Mouse (Mus musculus) liver, embryonic 12.5 days (tissue): ENCODE data around the gene Ghrh. TPM values are rescaled to one million over a fixed set of nuclear protein-coding genes. Genes with fewer than 3 reads are reported as not detected.

Experiments used
- ATAC-seq: fragments of 200-750 bp; cut with Nextera tagmentation; 2 replicates; pipeline ENCODE4 v1.8.0; 2017; ENCODE audit warnings: moderate number of reproducible peaks, mild to moderate bottlenecking, moderate library complexity
- H3K27ac ChIP-seq: fragments of 300-500 bp; sonication (generic); 2 replicates; pipeline ENCODE4 v1.5.1; 2016; ENCODE audit warnings: mild to moderate bottlenecking
- H3K27me3 ChIP-seq: fragments of 300-500 bp; sonication (generic); replicated peaks from 2 replicates; pipeline ENCODE4 v1.6.1; 2016; ENCODE audit warnings: mild to moderate bottlenecking, moderate library complexity
- H3K36me3 ChIP-seq: fragments of 300-500 bp; sonication (generic); 2 replicates; pipeline ENCODE4 v1.6.1; 2016; ENCODE audit warnings: mild to moderate bottlenecking, moderate library complexity
- H3K4me1 ChIP-seq: fragments of 300-500 bp; sonication (generic); 2 replicates; pipeline ENCODE4 v1.6.1; 2016
- H3K4me2 ChIP-seq: fragments of 300-500 bp; sonication (generic); 2 replicates; pipeline ENCODE4 v1.6.1; 2016; ENCODE audit warnings: mild to moderate bottlenecking, moderate library complexity
- H3K4me3 ChIP-seq: fragments of 300-500 bp; sonication (generic); 2 replicates; pipeline ENCODE4 v1.5.1; 2016; ENCODE audit warnings: mild to moderate bottlenecking, moderate library complexity
- H3K9ac ChIP-seq: fragments of 300-500 bp; sonication (generic); 2 replicates; pipeline ENCODE4 v1.6.1; 2016; ENCODE audit warnings: mild to moderate bottlenecking, moderate library complexity
- H3K9me3 ChIP-seq: fragments of 300-500 bp; sonication (generic); replicated peaks from 2 replicates; pipeline ENCODE4 v1.6.1; 2016; ENCODE audit warnings: mild to moderate bottlenecking, moderate library complexity
- WGBS: fragments of 180-500 bp; shearing (Covaris S2); methylation state at CpG from one replicate; pipeline ENCODE4 v1.1.7; 2016; ENCODE audit not compliant: insufficient replicate concordance; 5-methylcytosine and 5-hydroxymethylcytosine counted together
- polyA plus RNA-seq: library from polyadenylated mRNA; unstranded; fragments of >200 nt; fragmentation: Nextera tagmentation; extraction: Ambion mirVana; gene quantifications from 2 replicates; pipeline ENCODE4 v1.2.1, GENCODE M21; 2016

The Ghrh gene
- polyA plus RNA-seq, 1 experiment from 2014 or later = not detected

DNA sequence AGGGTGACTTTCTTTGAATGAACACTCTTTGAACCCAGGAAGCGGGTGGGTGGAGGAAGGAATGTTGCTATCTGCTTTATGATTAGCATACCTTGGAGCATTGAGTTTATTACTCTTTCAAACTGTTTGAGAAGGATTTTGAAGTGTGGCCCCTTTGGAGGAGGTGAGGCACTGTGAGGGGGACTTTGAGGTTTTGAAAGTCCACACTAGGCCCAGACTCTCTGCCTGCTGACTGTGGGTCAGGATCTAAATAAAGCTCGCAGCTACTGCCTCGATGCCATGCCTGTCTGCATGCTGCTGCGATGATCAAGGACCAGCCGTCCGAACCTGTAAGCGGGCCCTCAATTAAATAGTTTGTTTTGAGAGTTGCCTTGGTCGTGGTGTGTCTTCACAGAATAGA lies 27.7 kb upstream of the Ghrh start:
- Histone ChIP-seq H3K27ac (no peak overlapping the region), H3K27me3 (no peaks in the 10 kb centered on the region), H3K9ac (no peak overlapping the region), H3K9me3 (no peaks in the 10 kb centered on the region), H3K36me3 (peaks cover 29% of the 10 kb centered on the region), H3K4me1 (peaks cover 28% of the 10 kb centered on the region; the same call in 1 of the 2 replicates), H3K4me3 (no peak overlapping the region), H3K4me2 (no peak overlapping the region)
- 81% methylated on average over 8 of the region's 8 CpGs for WGBS
- ATAC-seq = no peak

DNA sequence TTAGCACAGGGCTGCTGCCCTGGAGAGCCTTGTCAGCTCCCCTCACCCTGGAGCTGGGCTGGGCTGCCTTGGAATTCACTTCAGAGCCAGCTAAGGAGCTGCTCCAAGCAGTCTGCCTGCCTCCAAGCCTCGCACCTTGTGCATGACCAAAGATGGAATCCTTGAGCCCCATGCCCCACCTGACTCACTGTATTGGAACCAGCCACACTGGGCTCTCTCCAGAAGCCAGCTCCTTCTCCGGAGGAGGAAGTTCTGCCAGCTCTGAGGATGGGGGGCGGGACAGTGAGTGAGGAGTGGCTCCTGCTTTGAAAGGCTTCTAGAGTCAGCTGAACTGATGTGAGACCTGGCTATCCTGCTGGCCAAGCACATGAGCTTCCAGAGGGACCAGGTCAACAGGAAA lies 26.4 kb upstream of the Ghrh start:
- no peak overlapping the region for H3K9ac ChIP-seq
- no peaks in the 10 kb centered on the region for H3K9me3 ChIP-seq
- peaks cover 34% of the 10 kb centered on the region for H3K4me1 ChIP-seq
- H3K27me3 ChIP-seq = no peaks in the 10 kb centered on the region
- H3K27ac ChIP-seq = no peak overlapping the region
- H3K4me2 ChIP-seq = no peak overlapping the region
- no peak overlapping the region for H3K4me3 ChIP-seq
- no peak for ATAC-seq
- WGBS = 58% methylated on average over 3 of the region's 3 CpGs
- H3K36me3 ChIP-seq = peaks cover 18% of the 10 kb centered on the region

DNA sequence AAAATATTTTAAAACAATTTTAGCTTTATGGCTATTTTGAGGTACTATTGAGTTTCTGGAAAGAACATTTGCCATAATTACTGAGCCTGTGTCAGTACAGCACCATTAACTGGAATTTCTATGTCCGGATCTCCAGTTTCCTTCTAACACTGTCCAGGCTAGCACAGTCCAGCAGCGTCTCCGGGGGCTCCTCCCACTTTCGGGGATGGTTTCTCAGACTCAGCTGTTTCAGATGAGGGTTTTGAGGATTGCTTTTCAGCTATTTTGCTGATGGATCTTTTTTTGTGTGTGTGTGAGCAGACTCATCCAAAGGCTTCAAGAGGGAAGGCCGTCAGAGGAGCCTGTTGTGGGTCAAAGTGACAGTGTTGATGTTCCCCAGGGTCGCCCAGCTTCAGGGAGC lies 24.4 kb upstream of the Ghrh start:
- no peak overlapping the region for H3K4me3 ChIP-seq
- H3K36me3 ChIP-seq = peaks cover 18% of the 10 kb centered on the region
- no peak overlapping the region for H3K27ac ChIP-seq
- ATAC-seq = no peak
- no peak overlapping the region for H3K4me2 ChIP-seq
- no peaks in the 10 kb centered on the region for H3K9me3 ChIP-seq
- H3K27me3 ChIP-seq = no peaks in the 10 kb centered on the region
- 70% methylated on average over 6 of the region's 6 CpGs for WGBS
- H3K9ac ChIP-seq = no peak overlapping the region
- H3K4me1 ChIP-seq = peaks cover 38% of the 10 kb centered on the region

DNA sequence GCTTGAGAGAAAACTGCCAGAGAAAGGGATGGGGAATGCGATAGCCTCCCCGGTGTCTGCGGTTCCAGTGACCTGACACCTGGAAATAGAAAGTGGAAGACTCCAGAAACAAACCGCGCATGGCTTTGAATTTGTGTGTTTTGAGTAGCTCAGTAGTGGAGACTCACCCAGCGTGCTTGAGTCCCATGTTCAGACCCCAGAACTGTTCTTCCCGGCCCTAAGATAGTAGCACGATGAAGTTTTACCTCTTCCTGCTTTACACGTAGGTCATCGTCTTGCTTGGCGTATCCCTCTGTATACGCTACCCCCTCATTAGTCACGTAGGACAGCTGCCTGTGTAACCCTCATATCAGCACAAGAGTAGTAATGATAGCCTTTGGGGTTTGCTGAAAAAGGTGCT lies 20.7 kb upstream of the Ghrh start:
- peaks cover 25% of the 10 kb centered on the region for H3K4me1 ChIP-seq
- H3K36me3 ChIP-seq = peaks cover 4% of the 10 kb centered on the region; the same call in 1 of the 2 replicates
- ATAC-seq = peak; percentile 45
- H3K9me3 ChIP-seq = no peaks in the 10 kb centered on the region
- peak overlapping the region; percentile 84 for H3K9ac ChIP-seq
- peak overlapping the region; percentile 98 for H3K27ac ChIP-seq
- H3K27me3 ChIP-seq = no peaks in the 10 kb centered on the region
- WGBS = 2% methylated on average over 13 of the region's 13 CpGs
- peak overlapping the region; percentile 80 for H3K4me3 ChIP-seq
- peak overlapping the region; percentile 70 for H3K4me2 ChIP-seq

DNA sequence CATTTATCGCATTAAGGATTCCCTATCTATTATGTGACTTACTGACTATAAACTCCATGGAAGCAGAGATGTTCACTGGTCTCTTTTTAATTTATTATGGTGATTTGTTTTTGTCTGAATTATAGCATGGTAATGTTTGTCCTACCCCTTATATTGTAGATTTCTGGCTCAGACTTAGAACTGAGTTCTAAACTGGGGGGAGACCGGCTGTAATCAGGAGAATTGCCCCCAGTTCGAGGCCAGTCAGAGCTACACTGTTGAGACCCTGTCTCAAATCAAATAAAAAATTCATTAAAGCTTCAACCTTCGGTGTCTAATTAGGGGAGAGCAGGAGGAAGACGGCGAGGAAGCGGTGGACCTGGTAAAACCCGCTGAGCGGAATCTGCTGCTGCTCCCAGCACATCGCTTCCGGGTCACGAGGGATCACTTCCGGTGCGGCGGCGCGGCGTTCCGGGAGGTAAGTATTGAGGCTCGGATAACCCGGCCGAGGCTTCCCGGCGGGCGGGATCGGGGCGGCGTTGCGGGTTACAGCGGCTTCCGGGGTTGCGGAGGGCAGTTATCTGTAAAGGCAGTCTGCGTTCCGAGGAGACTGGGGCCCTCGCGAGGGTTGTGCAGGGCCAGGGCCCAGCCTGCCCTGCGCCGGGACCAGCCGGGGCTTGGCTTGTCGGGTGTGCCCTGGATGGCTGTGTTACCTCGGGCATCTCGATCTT lies 20.0 kb upstream of the Ghrh start, which contains the start of gene Manbal:
Gene Manbal (plus strand): TSS at position 411 of the 710 bp plus-strand sequence.
- H3K27ac ChIP-seq = peak within 1 kb of the TSS; percentile 98
- 4% methylated on average over 42 of the region's 42 CpGs for WGBS
- H3K27me3 ChIP-seq = no peaks in the 10 kb centered on the region
- peak within 1 kb of the TSS; percentile 84 for H3K9ac ChIP-seq
- H3K4me2 ChIP-seq = peak within 1 kb of the TSS; percentile 70
- no peaks in the 10 kb centered on the region for H3K9me3 ChIP-seq
- peaks cover 23% of the 10 kb centered on the region for H3K4me1 ChIP-seq
- peak; percentile 95 for ATAC-seq
- H3K4me3 ChIP-seq = peak within 1 kb of the TSS; percentile 80
- no peaks in the 10 kb centered on the region for H3K36me3 ChIP-seq

DNA sequence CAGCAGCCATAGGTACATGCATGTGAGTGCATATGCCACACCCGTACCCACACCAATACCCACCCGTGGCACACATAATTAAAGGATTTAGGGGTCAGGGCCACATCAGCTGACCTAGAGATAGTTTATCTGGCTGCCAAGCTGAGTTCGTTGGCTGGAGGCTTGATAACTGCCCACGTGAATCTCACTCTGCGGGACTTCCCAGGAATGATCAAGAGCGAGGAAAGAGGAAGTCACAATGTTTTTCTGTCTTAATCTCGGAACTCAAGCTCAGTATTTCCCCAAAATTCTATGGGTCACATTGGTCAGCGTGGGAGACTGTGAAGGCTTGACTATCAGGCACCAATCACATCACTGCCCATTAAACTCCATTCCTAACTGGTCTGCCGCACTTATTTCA lies 19.5 kb upstream of the Ghrh start:
- Histone ChIP-seq H3K27ac (peak overlapping the region; percentile 98), H3K9ac (peak overlapping the region; percentile 84), H3K27me3 (no peaks in the 10 kb centered on the region), H3K36me3 (no peaks in the 10 kb centered on the region), H3K4me2 (peak overlapping the region; percentile 70), H3K4me1 (peaks cover 23% of the 10 kb centered on the region), H3K4me3 (peak overlapping the region; percentile 80), H3K9me3 (no peaks in the 10 kb centered on the region)
- ATAC-seq = no peak
- 34% methylated on average over 9 of the region's 9 CpGs for WGBS

DNA sequence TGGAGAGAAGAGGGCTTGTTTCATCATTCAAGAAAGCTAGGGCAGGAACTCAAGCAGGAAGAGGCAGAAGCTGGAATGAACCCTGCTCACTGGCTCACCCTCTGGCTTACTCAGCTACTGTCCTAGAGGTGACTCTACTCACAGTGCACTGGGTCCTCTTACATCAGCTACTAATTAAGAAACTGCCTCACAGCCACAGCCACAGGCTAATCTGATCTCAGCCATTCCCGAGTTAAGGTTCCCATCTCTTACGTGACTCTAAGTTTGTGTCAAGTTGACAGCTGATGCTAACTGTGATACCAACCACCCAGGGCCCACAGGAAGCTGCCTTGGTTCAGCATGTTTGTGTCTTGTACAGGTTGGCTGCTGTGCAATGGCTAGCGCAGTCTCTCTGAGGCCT lies 15.7 kb upstream of the Ghrh start:
- H3K4me3 ChIP-seq = no peak overlapping the region
- H3K9me3 ChIP-seq = no peaks in the 10 kb centered on the region

DNA sequence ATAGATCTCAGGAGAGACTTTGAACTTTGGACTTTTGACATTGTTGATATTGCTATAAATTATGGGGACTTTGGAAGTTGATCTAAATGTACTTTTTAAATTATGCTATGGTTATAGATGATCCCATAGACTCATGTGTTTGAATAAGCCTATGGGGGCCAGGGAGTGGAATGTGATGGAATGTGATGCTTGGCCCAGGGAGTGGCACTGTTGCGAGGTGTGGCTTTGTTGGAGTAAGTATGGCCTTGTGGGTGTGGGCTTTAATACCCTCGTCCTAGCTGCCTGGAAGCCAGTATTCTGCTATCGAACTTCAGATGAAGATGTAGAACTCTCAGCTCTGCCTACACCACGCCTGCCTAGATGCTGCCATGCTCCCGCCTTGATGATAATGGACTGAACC lies 12.7 kb upstream of the Ghrh start:
- no peak overlapping the region for H3K9ac ChIP-seq

More for the DNA sequence above, 15.7 kb upstream of the Ghrh start:
- H3K9ac ChIP-seq = no peak overlapping the region
- ATAC-seq = no peak
- H3K27ac ChIP-seq = no peak overlapping the region
- H3K4me1 ChIP-seq = peaks cover 10% of the 10 kb centered on the region
- H3K36me3 ChIP-seq = no peaks in the 10 kb centered on the region
- H3K4me2 ChIP-seq = no peak overlapping the region
- no peaks in the 10 kb centered on the region for H3K27me3 ChIP-seq
- 45% methylated on average over 3 of the region's 3 CpGs for WGBS

DNA sequence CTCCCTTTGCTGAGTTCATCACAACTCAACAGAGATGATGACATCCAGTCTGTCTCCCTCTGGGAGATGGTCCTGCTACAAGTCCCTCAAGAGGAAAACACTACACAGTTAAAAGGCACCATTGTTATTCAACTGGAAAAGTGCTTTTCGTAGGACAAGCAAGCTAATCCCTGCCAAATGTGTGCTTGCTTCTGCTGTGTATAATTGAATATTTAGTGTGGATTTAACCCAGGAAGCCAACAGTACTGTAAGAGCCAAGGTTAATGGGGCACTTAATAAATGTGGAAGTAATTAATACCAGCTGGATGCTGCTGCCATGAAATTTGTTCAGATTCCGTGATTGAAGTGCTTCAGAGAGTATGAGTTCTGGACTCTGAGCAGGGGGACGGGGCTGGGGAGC lies 6.8 kb upstream of the Ghrh start:
- Histone ChIP-seq H3K4me3 (no peak overlapping the region), H3K9ac (no peak overlapping the region), H3K4me2 (no peak overlapping the region), H3K9me3 (0 out of 2 replicates have a peak, but pooled peaks cover 6% of the 10 kb centered on the region), H3K4me1 (no peaks in the 10 kb centered on the region), H3K27me3 (0 out of 2 replicates have a peak, but pooled peaks cover 5% of the 10 kb centered on the region), H3K27ac (no peak overlapping the region), H3K36me3 (no peaks in the 10 kb centered on the region)
- WGBS = 68% methylated on average over 3 of the region's 3 CpGs
- ATAC-seq = no peak

More for the DNA sequence above, 12.7 kb upstream of the Ghrh start:
- no peaks in the 10 kb centered on the region for H3K4me1 ChIP-seq
- no peak overlapping the region for H3K4me2 ChIP-seq
- H3K9me3 ChIP-seq = 0 out of 2 replicates have a peak, but pooled peaks cover 4% of the 10 kb centered on the region
- no peaks in the 10 kb centered on the region for H3K27me3 ChIP-seq
- no peak for ATAC-seq
- no peak overlapping the region for H3K4me3 ChIP-seq
- H3K27ac ChIP-seq = no peak overlapping the region
- H3K36me3 ChIP-seq = no peaks in the 10 kb centered on the region
- WGBS = 63% methylated on average over 5 of the region's 5 CpGs

DNA sequence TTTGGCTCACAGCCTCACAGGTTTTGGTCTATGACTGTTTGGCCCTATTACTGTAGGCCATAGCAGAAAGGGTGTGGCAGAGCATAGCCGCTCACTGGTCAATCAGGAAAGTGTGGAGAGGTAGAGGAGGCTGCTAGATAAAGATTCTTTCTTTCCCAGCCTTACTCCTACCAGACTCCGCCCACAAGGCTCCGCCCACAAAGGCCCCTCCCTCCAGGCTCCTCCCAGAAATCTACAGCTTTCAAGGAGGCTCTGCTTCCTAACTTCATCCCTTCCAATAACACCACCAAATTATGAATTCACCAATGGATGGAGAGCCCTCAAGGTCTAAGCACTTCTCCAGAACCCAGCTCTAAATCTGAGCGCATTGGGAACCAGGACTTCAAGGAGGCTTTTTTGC lies 5.9 kb upstream of the Ghrh start:
- no peak for ATAC-seq
- peaks cover 9% of the 10 kb centered on the region; the same call in 1 of the 2 replicates for H3K27me3 ChIP-seq
- 0 out of 2 replicates have a peak, but pooled peaks cover 6% of the 10 kb centered on the region for H3K9me3 ChIP-seq
- H3K36me3 ChIP-seq = no peaks in the 10 kb centered on the region
- H3K4me2 ChIP-seq = no peak overlapping the region
- no peak overlapping the region for H3K27ac ChIP-seq
- H3K9ac ChIP-seq = no peak overlapping the region
- no peaks in the 10 kb centered on the region for H3K4me1 ChIP-seq
- WGBS = 54% methylated on average over 4 of the region's 4 CpGs
- H3K4me3 ChIP-seq = no peak overlapping the region

DNA sequence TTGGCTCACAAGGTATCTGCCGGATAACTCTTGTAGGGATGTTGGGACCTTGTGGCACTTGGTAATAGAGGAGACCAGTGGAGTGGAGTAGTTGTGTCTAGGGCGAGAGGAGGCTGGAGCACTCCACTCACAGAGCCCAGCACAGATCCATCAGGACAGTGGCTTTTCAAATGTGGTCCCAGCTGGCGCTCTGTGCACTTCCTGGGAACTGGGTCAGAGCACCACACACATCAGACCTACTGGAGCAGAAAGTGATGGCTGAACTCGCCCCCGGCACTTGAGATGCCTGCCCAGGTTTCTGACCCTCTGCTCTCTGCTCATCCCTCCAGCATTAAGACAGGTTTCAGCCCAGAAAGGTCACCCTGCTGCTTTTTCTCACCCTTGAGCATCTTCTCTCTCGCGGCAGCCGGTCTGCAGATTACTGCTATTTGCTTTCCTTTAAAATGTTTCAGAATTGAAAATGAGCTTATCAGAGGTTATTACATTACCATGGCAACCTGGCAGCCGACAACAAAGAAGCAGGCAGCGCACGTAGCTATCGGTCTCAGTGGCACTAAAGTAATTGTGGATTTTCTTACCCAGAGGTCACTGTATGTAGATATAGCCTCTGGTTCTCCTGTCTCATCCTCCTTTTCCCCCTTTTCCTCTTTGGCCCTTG lies 1.9 kb upstream of the Ghrh start:
- no peak overlapping the region for H3K9ac ChIP-seq
- H3K36me3 ChIP-seq = no peaks in the 10 kb centered on the region
- H3K9me3 ChIP-seq = no peaks in the 10 kb centered on the region
- no peaks in the 10 kb centered on the region for H3K4me1 ChIP-seq
- 58% methylated on average over 12 of the region's 12 CpGs for WGBS
- no peak for ATAC-seq
- H3K4me3 ChIP-seq = no peak overlapping the region
- H3K27me3 ChIP-seq = peaks cover 15% of the 10 kb centered on the region
- H3K27ac ChIP-seq = no peak overlapping the region
- H3K4me2 ChIP-seq = no peak overlapping the region

DNA sequence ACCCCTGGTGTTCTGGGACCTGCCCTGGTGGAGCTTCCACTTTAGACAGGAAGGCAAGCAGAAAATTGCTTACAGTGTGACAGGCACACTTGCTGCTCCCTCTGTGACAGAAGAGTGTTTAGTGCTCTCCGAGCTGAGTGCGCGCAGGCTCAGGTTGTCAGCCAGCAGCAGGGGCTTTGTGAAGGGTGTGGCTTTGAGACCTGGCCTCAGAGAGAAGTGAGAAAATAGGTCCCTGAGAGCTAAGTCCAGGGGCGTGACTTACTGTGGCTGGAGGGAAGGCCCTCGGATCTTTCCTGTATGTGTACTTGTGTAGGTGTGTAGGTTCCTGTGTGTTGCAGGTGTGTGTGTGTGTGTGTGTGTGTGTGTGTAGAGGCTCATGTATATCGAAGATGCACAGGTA lies 4.0 kb downstream of the Ghrh start:
- no peak overlapping the region for H3K4me3 ChIP-seq
- H3K27ac ChIP-seq = no peak overlapping the region
- no peak for ATAC-seq
- H3K36me3 ChIP-seq = no peaks in the 10 kb centered on the region
- 58% methylated on average over 6 of the region's 6 CpGs for WGBS
- no peaks in the 10 kb centered on the region for H3K9me3 ChIP-seq
- no peak overlapping the region for H3K4me2 ChIP-seq
- H3K4me1 ChIP-seq = no peaks in the 10 kb centered on the region
- peaks cover 30% of the 10 kb centered on the region for H3K27me3 ChIP-seq
- no peak overlapping the region for H3K9ac ChIP-seq
